Mouse (Mus musculus) MEL (cell line): ENCODE measurements around the gene Nt5dc3. TPM values are rescaled to one million over a fixed set of nuclear protein-coding genes. Genes with fewer than 3 reads are reported as not detected.

Experiments used
- DNase-seq: peaks from one replicate; pipeline ENCODE4 v3.0.0; 2011; ENCODE audit warnings: low read depth, low spot score
- H3K27ac ChIP-seq: 2 replicates; pipeline ENCODE4 v1.5.1; 2012; ENCODE audit warnings: low read depth, mild to moderate bottlenecking, control low read depth, low read length, moderate library complexity; ENCODE audit not compliant: control insufficient read depth
- H3K27me3 ChIP-seq, 2 experiments: fragments of 150-350 bp in 1 of 2; sonication (generic) in 1 of 2; 2 replicates each; pipeline ENCODE4 v1.6.1; 2012; ENCODE audit warnings: low read length in 2 of 2, mild to moderate bottlenecking in 2 of 2, improper control_type of control experiment in 1 of 2, moderate library complexity in 1 of 2; ENCODE audit not compliant: insufficient read depth in 2 of 2, control insufficient read depth in 1 of 2
- H3K36me3 ChIP-seq, 2 experiments: 2 replicates each; pipeline ENCODE4 v1.6.1; 2012 to 2014; ENCODE audit warnings: low read length in 2 of 2, improper control_type of control experiment in 1 of 2, inconsistent platforms in 1 of 2, mild to moderate bottlenecking in 1 of 2; ENCODE audit not compliant: insufficient read depth in 2 of 2, control insufficient read depth in 1 of 2
- H3K4me1 ChIP-seq, 2 experiments: fragments of 150-350 bp in 1 of 2; sonication (generic) in 1 of 2; 2 replicates each; pipeline ENCODE4 v1.6.1; 2012; ENCODE audit warnings: low read length in 2 of 2, improper control_type of control experiment in 1 of 2, mild to moderate bottlenecking in 1 of 2; ENCODE audit not compliant: insufficient read depth in 2 of 2, control insufficient read depth in 1 of 2
- H3K4me3 ChIP-seq, 2 experiments: fragments of 150-350 bp in 1 of 2; sonication (generic) in 1 of 2; 2 replicates each; pipeline ENCODE4 v1.5.1; 2012; ENCODE audit warnings: low read depth in 2 of 2, low read length in 2 of 2, mild to moderate bottlenecking in 2 of 2, moderate library complexity in 2 of 2, control low read depth in 1 of 2, improper control_type of control experiment in 1 of 2; ENCODE audit not compliant: control insufficient read depth in 1 of 2, insufficient read depth in 1 of 2
- H3K79me2 ChIP-seq: 2 replicates; pipeline ENCODE4 v1.6.1; 2012; ENCODE audit warnings: mild to moderate bottlenecking, low read length, moderate library complexity; ENCODE audit not compliant: control insufficient read depth, poor library complexity, insufficient read depth
- H3K9ac ChIP-seq: 2 replicates; pipeline ENCODE4 v1.6.1; 2012; ENCODE audit warnings: low read depth, mild to moderate bottlenecking, control low read depth, low read length, moderate library complexity; ENCODE audit not compliant: control insufficient read depth, poor library complexity, severe bottlenecking
- H3K9me3 ChIP-seq: fragments of 150-350 bp; sonication (generic); replicated peaks from 2 replicates; pipeline ENCODE4 v1.6.1; 2012; ENCODE audit warnings: mild to moderate bottlenecking, low read length, improper control_type of control experiment, moderate library complexity; ENCODE audit not compliant: insufficient read depth
- BHLHE40 ChIP-seq: IDR thresholded peaks from 2 replicates; pipeline ENCODE4 v1.6.1; 2012; ENCODE audit warnings: low read depth, mild to moderate bottlenecking, inconsistent platforms, low read length, improper control_type of control experiment, borderline replicate concordance
- ELF1 ChIP-seq: IDR thresholded peaks from 2 replicates; pipeline ENCODE4 v1.6.1; 2014; ENCODE audit warnings: low read depth, mild to moderate bottlenecking, inconsistent platforms, low read length, improper control_type of control experiment, moderate library complexity
- EP300 ChIP-seq, 2 experiments: IDR thresholded peaks; 2 replicates each; pipeline ENCODE4 v1.6.1; 2011; ENCODE audit warnings: improper control_type of control experiment in 2 of 2, low read length in 2 of 2, low read depth in 1 of 2, mild to moderate bottlenecking in 1 of 2
- HCFC1 ChIP-seq: IDR thresholded peaks from 2 replicates; pipeline ENCODE4 v1.6.1; 2012; ENCODE audit warnings: low read depth, mild to moderate bottlenecking, inconsistent platforms, low read length, improper control_type of control experiment, moderate library complexity
- MAFK ChIP-seq: IDR thresholded peaks from 2 replicates; pipeline ENCODE4 v1.6.1; 2011; ENCODE audit warnings: low read depth, mild to moderate bottlenecking, low read length, improper control_type of control experiment, borderline replicate concordance
- MAX ChIP-seq: IDR thresholded peaks from 2 replicates; pipeline ENCODE4 v1.6.1; 2011; ENCODE audit warnings: low read length, improper control_type of control experiment
- MEF2A ChIP-seq: IDR thresholded peaks from 2 replicates; pipeline ENCODE4 v1.6.1; 2014; ENCODE audit warnings: low read depth, mild to moderate bottlenecking, inconsistent platforms, low read length, improper control_type of control experiment; ENCODE audit not compliant: poor library complexity, insufficient replicate concordance, severe bottlenecking; ENCODE audit errors: extremely low read depth
- MXI1 ChIP-seq: IDR thresholded peaks from 2 replicates; pipeline ENCODE4 v1.6.1; 2011; ENCODE audit warnings: mild to moderate bottlenecking, low read depth, low read length, improper control_type of control experiment
- MYC ChIP-seq: IDR thresholded peaks from 2 replicates; pipeline ENCODE4 v1.6.1; 2011; ENCODE audit warnings: low read depth, mild to moderate bottlenecking, low read length, improper control_type of control experiment, moderate library complexity
- NRF1 ChIP-seq: IDR thresholded peaks from 2 replicates; pipeline ENCODE4 v1.6.1; 2014; ENCODE audit warnings: low read depth, mild to moderate bottlenecking, inconsistent platforms, low read length, improper control_type of control experiment, moderate library complexity; ENCODE audit not compliant: poor library complexity, insufficient read depth, severe bottlenecking
- POLR2AphosphoS5 ChIP-seq: IDR thresholded peaks from 2 replicates; pipeline ENCODE4 v1.6.1; 2012; ENCODE audit warnings: low read depth, borderline replicate concordance, mild to moderate bottlenecking, inconsistent platforms, low read length, moderate library complexity, mixed read lengths
- SMC3 ChIP-seq: IDR thresholded peaks from 2 replicates; pipeline ENCODE4 v1.6.1; 2011; ENCODE audit warnings: low read depth, low read length, improper control_type of control experiment
- ZC3H11A ChIP-seq: IDR thresholded peaks from 2 replicates; pipeline ENCODE4 v1.6.1; 2012; ENCODE audit warnings: low read depth, mild to moderate bottlenecking, inconsistent platforms, low read length, improper control_type of control experiment
- ZMIZ1 ChIP-seq: IDR thresholded peaks from 2 replicates; pipeline ENCODE4 v1.6.1; 2012; ENCODE audit warnings: low read depth, mild to moderate bottlenecking, inconsistent platforms, low read length, improper control_type of control experiment, moderate library complexity
- ZNF384 ChIP-seq: IDR thresholded peaks from 2 replicates; pipeline ENCODE4 v1.6.1; 2012; ENCODE audit warnings: low read depth, mild to moderate bottlenecking, inconsistent platforms, low read length, improper control_type of control experiment
- polyA plus RNA-seq, 2 experiments: library from polyadenylated mRNA; stranded (reverse) in 1 of 2; unstranded in 1 of 2; fragments of >175 nt in 1 of 2; fragments of >200 nt in 1 of 2; gene quantifications; 2 replicates each; pipeline versions ENCODE4 v1.2.1 to v1.2.4; 2012; ENCODE audit warnings: low replicate concordance in 2 of 2, low read depth in 1 of 2; ENCODE audit not compliant: insufficient read length in 2 of 2, insufficient read depth in 1 of 2, missing spikeins in 1 of 2
- total RNA-seq: library from RNA; depleted of rRNA; stranded (reverse); fragments of 300-350 nt; gene quantifications from 2 replicates; pipeline ENCODE4 v1.2.3, GENCODE M21; 2012

Gene Nt5dc3
- total and polyA plus RNA-seq, 3 experiments, result 9.7 to 15.6 TPM; not detected in 1

- Histone ChIP-seq H3K79me2 (peaks cover 32% of the 10 kb centered on the region), H3K27me3 (no peaks in the 10 kb centered on the region), H3K9me3 (no peaks in the 10 kb centered on the region), H3K9ac (no peak overlapping the region), H3K36me3 (no peaks in the 10 kb centered on the region; a peak in 2 of 4 replicates), H3K4me3 (no peak overlapping the region), H3K4me1 (no peaks in the 10 kb centered on the region), H3K27ac (no peak overlapping the region)
- DNase-seq, result no peak
- TF ChIP-seq ZC3H11A (no peak), MAFK (no peak), ZMIZ1 (no peak), MEF2A (no peak), MXI1 (no peak), ELF1 (no peak), EP300 (IDR thresholded peaks at IDR 0.05; ENCODE audit: low read depth in 1 of 2, low read length in 2 of 2) (no peak), HCFC1 (no peak), MAX (no peak), BHLHE40 (no peak), ZNF384 (no peak), SMC3 (no peak), POLR2AphosphoS5 (no peak), NRF1 (no peak)
Measured at GRCm38 (mm10) chr10:86794196-86794595, 15.4 kb downstream of the Nt5dc3 start.

GRCm38 (mm10) chr10:86794794-86795535 lies 16.2 kb downstream of the Nt5dc3 start:
- no peaks in the 10 kb centered on the region for H3K9me3 ChIP-seq
- no peak for DNase-seq
- no peaks in the 10 kb centered on the region for H3K27me3 ChIP-seq
- H3K4me1 ChIP-seq, result no peaks in the 10 kb centered on the region
- TF ChIP-seq MYC, result no peak
- peaks cover 26% of the 10 kb centered on the region for H3K79me2 ChIP-seq
- no peak overlapping the region for H3K4me3 ChIP-seq
- H3K27ac ChIP-seq, result no peak overlapping the region
- H3K36me3 ChIP-seq, result no peaks in the 10 kb centered on the region; a peak in 2 of 4 replicates
- H3K9ac ChIP-seq, result no peak overlapping the region
